16 mouse cellular contexts compared by ENCODE assay signal in genomic region chr4:22378516-22378915, GRCm38 (mm10).
"Had no signal": no experiment of that assay in that cellular context is flagged by ENCODE, and none has a peak within 500 bp of the region (broad histone marks: within the 10 kb centered on the region; RNA-seq: fewer than 3 reads in every experiment).

No protein-coding gene starts in this region.

- H3K9me3 ChIP-seq: midbrain, embryonic 10.5 days; midbrain, embryonic 12.5 days had no signal

- H3K9ac ChIP-seq: lung, embryonic 14.5 days; midbrain, embryonic 12.5 days had no signal

- ATAC-seq: midbrain, embryonic 16.5 days had no signal

- H3K4me3 ChIP-seq: midbrain, embryonic 10.5 days; midbrain, embryonic 12.5 days; myocyte had no signal

- DNase-seq: lung, adult 18-20 months; lung, embryonic 14.5 days; lung, postnatal 10 days; lung, postnatal 4 days; midbrain, embryonic 14.5 days; right cerebral cortex, adult 18-20 months; right cerebral cortex, postnatal 25 days; right cerebral cortex, postnatal 4 days; spleen, adult 18-20 months; thymus, adult 18-20 months; thymus, postnatal 14 days; thymus, postnatal 36 days had no signal

- H3K27ac ChIP-seq: midbrain, embryonic 10.5 days; midbrain, embryonic 12.5 days had no signal

- H3K27me3 ChIP-seq: midbrain, embryonic 12.5 days had no signal

- H3K4me1 ChIP-seq: midbrain, embryonic 12.5 days had no signal

- H3K4me2 ChIP-seq: lung, embryonic 14.5 days; midbrain, embryonic 12.5 days had no signal
